ENCODE assay signal across 9 mouse cellular contexts in the genomic region with DNA sequence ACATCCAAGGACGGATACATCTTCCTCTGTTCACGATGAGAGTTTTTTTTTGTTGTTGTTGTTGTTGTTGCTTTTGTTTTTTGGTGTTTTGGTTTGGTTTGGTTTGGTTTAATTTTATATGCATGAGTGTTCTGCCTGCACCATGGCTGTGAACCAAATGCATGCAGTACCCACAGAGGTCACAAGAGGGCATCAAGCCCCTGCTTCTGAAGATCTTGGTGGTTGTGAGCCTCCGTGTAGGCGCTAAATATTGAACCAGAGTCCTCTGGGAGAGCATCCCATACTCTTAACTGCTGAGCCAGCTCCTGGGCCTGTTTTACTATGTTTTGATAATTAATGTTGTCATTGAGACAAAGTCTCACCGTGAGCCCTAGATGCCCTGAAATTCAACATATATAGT. TPM values are rescaled to one million over a fixed set of nuclear protein-coding genes. Genes with fewer than 3 reads are reported as not detected.
DNase-seq lines count a peak whose midpoint lies in the region; ATAC-seq lines count a peak whose summit lies in the region.
"Had no signal": no experiment of that assay in that cellular context is flagged by ENCODE, and none has a peak within 500 bp of the region (broad histone marks: within the 10 kb centered on the region; RNA-seq: fewer than 3 reads in every experiment).

No protein-coding gene starts in this region.

- intact Hi-C loops in heart, postnatal 14 days (cut with DNase I): no loop called here

- H3K27ac ChIP-seq in limb, embryonic 11.5 days (replicated peaks; ENCODE audit: low read depth, low read length): no peak overlapping the region
- no peak overlapping the region for H3K27ac ChIP-seq in limb, embryonic 10.5 days

- H3K4me3 ChIP-seq in limb, embryonic 11.5 days (ENCODE audit: low read depth, low read length): no peak overlapping the region
- H3K4me3 ChIP-seq in limb, embryonic 10.5 days: no peak overlapping the region
- H3K4me3 ChIP-seq: erythroblast, embryonic 14.5 days had no signal

- H3K36me3 ChIP-seq in limb, embryonic 11.5 days (ENCODE audit: control insufficient read depth, insufficient read depth, low read length): no peaks in the 10 kb centered on the region
- H3K36me3 ChIP-seq in limb, embryonic 10.5 days: no peaks in the 10 kb centered on the region

- peak; percentile 65 for DNase-seq in CD4-positive, CD25-positive, alpha-beta regulatory T cell, adult 2 months (ENCODE audit: low read depth, low spot score)
- peak; percentile 67 for DNase-seq in limb, embryonic 11.5 days (ENCODE audit: low spot score)
- no peak for DNase-seq in limb, embryonic 10.5 days (ENCODE audit: low spot score)
- DNase-seq in right cerebral cortex, postnatal 36 days (ENCODE audit: low spot score in 2 of 2): no peak
- DNase-seq in heart, postnatal 14 days: no peak

- no peak overlapping the region for H3K9ac ChIP-seq in limb, embryonic 11.5 days (ENCODE audit: low read length)

- no peak overlapping the region for H3K4me2 ChIP-seq in limb, embryonic 11.5 days (ENCODE audit: low read depth, severe bottlenecking)

- no peak for ATAC-seq in CD4-positive, CD25-positive, alpha-beta regulatory T cell, adult 4 months
- ATAC-seq in limb, embryonic 11.5 days (ENCODE audit: insufficient number of reproducible peaks, low FRiP score, low TSS enrichment, low read depth): no peak
- ATAC-seq in common myeloid progenitor, adult 5-6 weeks (replicated peaks; ENCODE audit: low read depth, poor library complexity, severe bottlenecking): peak; percentile 43
- peak; percentile 41; the same call in 1 of the 2 replicates for ATAC-seq in neutrophil, adult 5-6 weeks (ENCODE audit: extremely low read depth, insufficient number of reproducible peaks, low FRiP score, poor library complexity, severe bottlenecking)

- no peaks in the 10 kb centered on the region for H3K4me1 ChIP-seq in limb, embryonic 11.5 days (ENCODE audit: control insufficient read depth, insufficient read depth, low read length)
- H3K4me1 ChIP-seq in limb, embryonic 10.5 days: peaks cover 5% of the 10 kb centered on the region; the same call in 1 of the 2 replicates

- H3K27me3 ChIP-seq in limb, embryonic 11.5 days (ENCODE audit: control insufficient read depth, insufficient read depth, low read length): no peaks in the 10 kb centered on the region
- H3K27me3 ChIP-seq in limb, embryonic 10.5 days (ENCODE audit: low read depth, poor library complexity, severe bottlenecking): peaks cover 7% of the 10 kb centered on the region; the same call in 1 of the 2 replicates

- WGBS in limb, embryonic 11.5 days: 60% methylated on average over 5 of the region's 5 CpGs
- WGBS in limb, embryonic 10.5 days: 56% methylated on average over 5 of the region's 5 CpGs

- H3K9me3 ChIP-seq in limb, embryonic 11.5 days (ENCODE audit: control insufficient read depth, low read length): no peaks in the 10 kb centered on the region
- H3K9me3 ChIP-seq in limb, embryonic 10.5 days (replicated peaks): no peaks in the 10 kb centered on the region

RNA-seq across cellular contexts. Expression of a gene that starts 11.0 kb away (rescaled TPM):
- under 1 TPM; 0.62 to 0.75 TPM for polyA plus RNA-seq in CD4-positive, CD25-positive, alpha-beta regulatory T cell, adult 4 months (2017; shearing (Covaris generic))
- polyA plus RNA-seq in limb, embryonic 11.5 days (2014; fragmentation: Nextera tagmentation; extraction: Ambion mirVana): 13.6 and 13.9 TPM in 2 replicates
- polyA plus RNA-seq in limb, embryonic 10.5 days (2016; fragmentation: Nextera tagmentation; extraction: Ambion mirVana): 8.8 and 11.6 TPM in 2 replicates
- total RNA-seq in common myeloid progenitor, adult 5-6 weeks (2017): 6.3 and 7.8 TPM in 2 replicates
- total RNA-seq in neutrophil, adult 5-6 weeks (2017): 0.35 and 0.37 TPM in 2 replicates
- 10 to 100 TPM; 12.3 to 13.7 TPM for total RNA-seq in heart, postnatal 14 days (2021)

Comparison
In these comparisons a context has a peak if more than half of its experiments do, and no peak if none do; other contexts are left out.
1. DNase-seq: peak in CD4-positive, CD25-positive, alpha-beta regulatory T cell, adult 2 months (single experiment) and limb, embryonic 11.5 days (single experiment); none in limb, embryonic 10.5 days (single experiment), right cerebral cortex, postnatal 36 days (0 of 2) and heart, postnatal 14 days (0 of 2).
2. ATAC-seq: peak in common myeloid progenitor, adult 5-6 weeks (single experiment) and neutrophil, adult 5-6 weeks (single experiment); none in CD4-positive, CD25-positive, alpha-beta regulatory T cell, adult 4 months (single experiment) and limb, embryonic 11.5 days (single experiment).